Mouse (Mus musculus): ENCODE measurements around the gene Tsen15.
"Not testable (repeated sequence)": the region's sequence is repeated elsewhere in the genome, so short reads cannot be mapped to it uniquely, and the experiment has no call there.

Tsen15 gene

DNA sequence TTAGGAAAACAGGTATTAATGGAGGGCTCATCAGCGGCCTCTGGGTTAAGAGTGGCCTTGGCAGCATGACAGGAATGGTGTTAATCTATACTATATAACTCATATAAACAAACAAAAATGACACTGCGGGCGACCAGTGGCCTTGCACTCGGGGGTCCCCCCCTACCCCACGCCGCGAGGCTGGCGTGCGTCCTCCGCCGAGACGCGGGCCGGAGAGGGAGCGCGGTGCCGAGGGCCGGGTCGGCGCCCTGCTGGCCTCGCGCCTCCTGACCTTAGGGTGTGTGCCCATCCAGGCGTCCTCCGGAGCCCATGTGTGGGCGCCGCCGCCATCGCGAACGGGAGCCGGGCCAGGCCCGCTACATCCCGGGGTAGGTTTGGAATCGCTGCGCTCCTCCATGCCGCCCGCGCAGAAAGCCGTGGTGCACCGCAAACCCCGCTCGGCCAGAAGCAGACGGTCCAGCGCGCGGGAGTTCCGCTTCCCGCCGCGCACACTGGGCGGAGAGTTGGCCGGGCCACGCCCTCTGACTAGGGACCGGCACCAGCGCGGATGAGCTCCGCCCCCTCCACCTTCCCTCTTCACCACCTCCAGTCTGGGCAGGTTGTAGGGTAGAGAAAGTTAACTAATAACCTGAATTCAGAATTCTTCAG is at the start of gene Tsen15:
Gene Tsen15, minus strand, starts transcription at position 501 of the 648 bp plus-strand sequence.
- DNase-seq, result peak; percentile 95

DNA sequence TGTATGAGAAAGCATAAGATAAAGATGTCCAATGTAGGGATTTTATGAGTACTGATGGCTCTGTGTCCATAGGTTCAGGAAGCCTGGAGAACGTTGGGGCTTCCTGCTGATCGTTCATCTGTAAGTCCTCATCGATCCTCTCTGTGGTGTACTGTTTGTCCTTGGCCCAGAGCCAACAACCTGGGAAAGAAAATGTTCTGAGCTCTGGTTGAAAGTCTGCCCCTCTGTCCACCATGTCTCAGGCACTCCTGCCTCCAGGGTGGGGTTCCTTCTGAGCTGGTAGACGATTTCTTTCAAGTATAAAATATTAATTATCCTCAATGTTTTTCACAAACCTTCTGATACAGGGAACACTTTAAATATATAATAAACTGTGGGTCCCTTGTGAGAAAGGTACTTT is 47.7 kb upstream of the Tsen15 start:
- DNase-seq, result peak; percentile 37

DNA sequence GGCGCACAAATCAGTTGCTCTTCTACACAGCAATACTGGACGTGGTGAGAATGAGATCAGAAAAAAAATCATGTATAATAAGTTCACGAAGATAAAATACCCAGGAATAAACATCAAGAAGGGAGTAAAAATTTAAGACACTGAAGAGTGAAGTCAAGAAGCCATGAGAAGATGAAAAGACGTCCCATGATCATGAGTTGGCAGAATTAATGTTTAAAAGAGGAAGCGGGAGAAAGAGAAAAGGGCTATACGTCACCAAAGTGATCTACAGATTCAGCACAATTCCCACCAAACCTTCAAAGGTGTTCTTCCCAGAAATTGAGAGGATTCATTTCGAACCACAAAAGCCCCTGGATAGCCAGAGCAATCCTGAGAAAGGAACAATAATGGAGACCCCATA is 43.3 kb upstream of the Tsen15 start:
- DNase-seq, result no peak

DNA sequence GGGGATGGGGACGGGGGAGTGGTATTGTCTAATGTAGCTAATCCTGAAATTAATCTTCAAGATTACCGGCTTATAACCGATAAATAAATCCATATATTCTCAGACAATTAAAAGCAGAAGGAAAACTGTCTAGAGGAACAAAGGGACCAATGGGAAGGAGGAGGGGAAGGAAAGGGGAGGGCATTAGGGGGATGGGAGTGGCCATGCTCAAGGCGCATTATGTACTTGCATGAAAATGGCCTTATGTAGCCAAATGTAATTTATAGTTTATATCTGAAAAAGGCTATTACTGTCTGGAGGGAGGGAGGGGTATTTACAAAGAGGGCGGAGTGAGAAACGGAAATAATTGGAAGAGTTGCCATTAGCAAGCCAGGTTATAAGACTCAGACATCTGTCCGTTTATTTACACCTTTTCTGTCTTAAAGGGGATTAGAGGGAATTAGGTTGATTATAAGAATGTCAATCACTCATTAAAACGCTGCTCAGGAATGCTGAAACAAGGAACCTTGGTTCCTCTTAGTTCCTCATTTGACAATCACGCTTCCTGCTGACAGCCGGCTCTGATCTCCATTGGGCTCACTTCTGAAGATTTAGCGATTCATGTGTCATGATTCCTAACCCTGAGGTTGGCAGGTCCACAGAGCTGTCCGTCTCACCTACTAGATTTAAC is 41.6 kb upstream of the Tsen15 start:
- DNase-seq, result no peak

DNA sequence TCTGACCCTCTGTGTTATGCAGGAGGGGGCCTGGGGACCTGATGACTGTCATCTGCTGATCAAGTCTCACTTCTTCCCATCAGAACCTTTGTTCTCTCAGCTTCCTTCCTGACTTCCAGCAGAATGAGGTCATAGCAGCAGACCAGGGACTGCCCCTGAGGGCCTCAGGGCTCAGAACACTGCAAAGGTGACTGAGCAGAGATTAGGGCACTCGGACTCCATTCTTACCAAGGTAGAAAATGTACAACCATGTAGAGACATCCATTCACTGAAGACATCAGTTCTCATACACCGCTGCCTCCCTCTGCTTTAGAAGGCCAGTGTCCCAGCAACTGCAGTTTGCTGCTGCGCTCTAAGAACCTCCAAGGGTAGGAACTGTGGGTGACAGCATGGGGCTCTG is 36.6 kb upstream of the Tsen15 start:
- DNase-seq, result no peak

DNA sequence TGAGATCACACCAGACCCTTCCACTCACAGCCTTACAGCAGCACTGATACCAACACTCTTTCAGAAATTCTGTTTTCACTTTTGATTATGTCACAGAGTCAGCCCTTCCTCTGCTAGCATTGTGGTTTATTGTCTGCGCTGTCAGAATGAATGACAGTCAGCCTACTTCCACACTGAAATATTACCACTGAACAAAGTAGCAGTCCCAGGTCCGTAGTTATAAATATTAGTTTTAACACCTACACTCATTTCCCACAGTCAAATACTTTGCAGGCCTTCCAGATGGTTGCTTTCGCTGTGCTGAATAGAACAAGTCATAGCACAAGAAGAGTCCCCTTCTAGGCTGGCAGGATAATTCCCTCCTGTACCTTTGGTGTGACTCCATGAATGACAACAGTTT is 35.8 kb upstream of the Tsen15 start:
- DNase-seq, result no peak

DNA sequence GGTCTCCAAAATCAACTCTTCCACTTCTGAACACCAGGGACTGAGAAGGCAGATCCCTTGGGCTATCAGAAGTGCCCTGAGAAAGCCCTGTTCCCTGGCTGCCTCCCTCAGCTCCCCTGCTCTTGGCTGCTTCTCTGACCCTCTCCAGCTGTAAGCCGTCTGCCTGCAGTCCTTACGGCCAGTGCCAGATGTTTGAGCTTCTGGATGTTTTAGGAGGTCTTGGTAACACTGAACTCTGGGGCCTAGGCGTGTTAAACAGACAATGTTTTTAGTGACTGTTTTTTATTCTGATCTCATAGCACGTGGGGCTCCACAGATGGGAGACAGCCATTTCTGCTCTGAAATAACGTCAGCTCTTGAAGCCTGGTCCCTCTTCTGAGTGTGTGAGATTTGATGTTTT is 31.1 kb upstream of the Tsen15 start:
- peak; percentile 45 for DNase-seq

DNA sequence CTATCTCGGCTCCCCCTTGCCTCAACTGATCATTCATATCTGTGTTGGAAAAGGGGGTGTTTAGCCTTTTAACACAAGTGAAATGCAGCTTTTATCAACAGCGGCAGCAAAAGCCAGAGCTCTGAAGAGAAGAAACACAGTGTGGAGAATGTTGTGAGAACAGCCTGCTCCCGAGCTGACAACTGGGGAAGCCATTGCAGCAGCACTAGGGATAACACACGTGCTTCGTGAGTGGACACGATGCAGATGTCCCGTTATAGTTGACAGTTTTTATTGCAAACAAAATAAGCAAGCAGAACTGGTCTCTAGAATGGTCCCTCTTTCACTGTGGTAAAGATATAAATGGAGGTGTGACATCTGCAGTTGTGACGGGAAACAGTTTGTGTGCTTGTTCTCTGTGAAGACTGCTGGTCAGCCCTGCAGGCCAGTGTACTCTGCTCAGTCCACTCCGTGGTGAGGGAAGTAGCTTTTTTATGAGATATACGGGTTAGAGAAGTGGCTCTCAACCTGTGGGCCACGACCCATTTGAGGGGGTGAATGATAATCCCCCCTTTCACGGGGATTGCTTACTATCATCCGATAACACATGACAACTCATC is 29.9 kb upstream of the Tsen15 start:
- peak; percentile 46 for DNase-seq

DNA sequence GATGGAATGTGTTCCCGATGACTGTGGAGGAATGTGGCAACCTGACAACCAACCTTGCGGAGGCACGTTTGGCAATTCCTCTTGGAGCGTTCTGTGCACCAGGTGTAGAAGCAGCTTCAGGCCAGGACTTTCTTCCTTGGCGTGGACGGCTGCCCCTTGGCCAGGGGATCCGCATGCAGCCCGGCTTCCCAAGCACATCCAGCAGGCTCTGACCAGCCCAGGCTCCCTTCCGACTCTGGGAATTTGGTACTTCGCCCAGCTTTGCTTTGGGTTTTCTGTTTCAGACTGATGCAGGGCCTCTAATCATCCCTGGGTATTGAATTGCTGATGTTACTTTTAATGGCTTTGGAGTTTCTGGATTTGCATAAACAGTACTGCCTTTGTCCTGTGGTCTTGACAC is 28.0 kb upstream of the Tsen15 start:
- no peak for DNase-seq

DNA sequence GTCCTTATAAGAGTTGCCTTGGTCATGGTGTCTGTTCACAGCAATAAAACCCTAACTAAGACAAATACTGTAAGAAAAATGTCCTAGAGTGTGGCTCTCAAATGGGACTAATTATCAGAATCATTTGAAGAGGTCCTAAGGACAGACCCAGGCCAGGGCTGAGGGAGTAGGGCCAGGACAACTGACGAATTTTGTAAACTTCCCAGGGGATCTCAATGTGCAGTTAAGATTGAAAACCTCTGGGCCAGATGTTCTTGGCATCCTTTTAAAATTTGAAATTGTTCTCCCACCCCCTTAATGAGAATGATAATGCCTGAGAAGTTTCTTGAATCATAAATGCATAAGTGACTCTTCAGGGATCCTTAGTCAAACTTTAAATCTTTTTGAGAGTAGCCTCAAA is 27.5 kb upstream of the Tsen15 start:
- no peak for DNase-seq

DNA sequence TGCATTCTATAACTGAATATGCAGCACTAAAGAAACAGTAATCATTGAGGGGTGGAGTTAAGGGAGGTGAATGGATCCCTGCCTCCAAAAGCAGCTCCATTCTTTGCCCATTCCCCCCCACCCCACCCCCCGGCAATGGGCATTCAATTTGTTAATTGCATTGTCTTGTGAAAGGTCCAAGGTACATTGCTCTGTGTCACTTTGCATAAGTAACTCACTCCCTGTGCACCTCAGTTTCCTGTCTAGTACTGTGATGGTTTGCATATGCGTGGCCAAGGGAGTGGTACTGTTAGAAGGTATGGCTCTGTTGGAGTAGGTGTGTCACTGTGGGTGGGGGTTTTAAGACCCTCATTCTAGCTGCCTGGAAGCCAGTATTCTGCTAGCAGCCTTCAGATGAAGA is 26.6 kb upstream of the Tsen15 start:
- DNase-seq, result no peak

DNA sequence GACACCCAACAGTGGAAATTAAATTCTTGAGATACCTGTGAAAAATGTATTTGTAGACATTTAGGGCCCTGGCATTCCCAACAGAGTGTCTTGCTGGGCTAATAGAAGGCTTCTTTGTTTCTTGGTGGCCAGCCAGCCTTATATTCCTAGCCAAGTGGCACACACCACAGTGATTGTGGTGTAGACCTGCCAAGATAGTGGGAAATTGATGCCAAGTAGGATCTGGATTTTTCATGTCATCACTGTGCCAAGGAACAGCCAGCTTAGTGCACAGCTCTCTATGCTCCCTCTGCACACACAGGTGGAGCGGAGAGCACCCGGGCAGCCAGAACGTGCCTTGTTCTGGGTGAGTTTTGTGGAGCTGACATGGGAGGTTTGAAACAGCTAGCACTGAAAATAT is 24.2 kb upstream of the Tsen15 start:
- no peak for DNase-seq

DNA sequence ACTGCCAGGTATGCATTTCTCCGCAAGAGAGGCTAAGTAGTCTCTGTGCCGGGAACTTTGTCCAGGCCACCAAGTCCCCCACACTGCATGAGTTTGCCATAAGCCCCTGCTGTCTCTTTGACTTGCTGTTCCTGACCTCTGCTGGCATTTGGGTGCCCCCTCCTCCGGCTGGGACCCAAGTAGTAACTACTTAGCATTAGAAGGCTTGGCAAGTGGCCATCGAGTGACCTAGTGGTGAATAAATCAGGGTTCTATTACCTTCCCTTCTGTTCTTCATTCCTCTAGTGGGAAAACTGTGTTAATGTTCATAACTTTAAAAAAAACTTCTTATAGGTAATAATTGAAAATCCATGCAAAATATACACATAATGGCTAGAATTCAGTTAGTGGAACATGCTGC is 22.9 kb upstream of the Tsen15 start:
- no peak for DNase-seq

DNA sequence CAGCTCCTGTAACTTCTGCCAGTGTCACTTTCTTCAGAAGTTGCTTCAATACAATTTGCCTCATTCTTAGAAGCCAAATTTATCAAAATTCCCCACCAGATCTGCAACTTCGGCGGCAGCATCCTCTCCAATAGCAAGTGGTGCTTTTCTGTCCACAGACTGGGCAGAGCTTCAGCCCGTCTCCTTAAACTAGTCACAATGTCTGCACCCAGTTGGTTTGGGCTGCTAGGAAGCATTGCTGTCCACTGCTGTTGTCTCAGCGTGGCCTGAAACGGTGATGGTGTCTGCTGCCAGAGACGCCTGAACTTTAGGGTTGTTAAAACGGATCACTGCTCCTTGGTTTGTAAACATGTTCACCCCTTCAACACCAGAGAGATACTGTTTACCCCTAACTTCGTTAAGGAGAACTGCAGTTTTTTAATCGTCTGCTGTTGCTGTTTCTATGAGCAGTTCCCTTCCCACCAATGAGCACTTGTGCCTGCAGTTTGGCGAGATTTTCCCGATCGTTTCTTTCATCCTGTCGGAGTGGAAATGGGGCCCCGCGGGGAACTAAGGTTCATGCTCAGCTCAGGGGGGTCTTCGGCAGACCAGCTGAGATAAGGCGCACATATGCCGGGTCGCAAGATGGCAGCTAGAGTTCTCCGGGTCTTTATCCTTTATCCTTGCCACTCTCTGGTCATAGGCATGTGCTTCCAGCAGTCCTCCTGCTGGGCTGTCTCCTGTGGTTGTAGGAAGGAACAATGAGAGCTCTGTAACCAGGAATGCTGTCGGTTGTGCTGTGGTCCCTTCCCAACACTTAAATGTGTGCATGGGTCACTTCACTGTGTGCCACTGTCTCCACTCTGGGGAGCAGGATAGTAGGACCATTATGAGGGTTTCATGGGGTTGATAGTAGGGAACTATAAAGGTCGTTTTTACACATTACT is 20.8 kb upstream of the Tsen15 start:
- DNase-seq, result no peak

DNA sequence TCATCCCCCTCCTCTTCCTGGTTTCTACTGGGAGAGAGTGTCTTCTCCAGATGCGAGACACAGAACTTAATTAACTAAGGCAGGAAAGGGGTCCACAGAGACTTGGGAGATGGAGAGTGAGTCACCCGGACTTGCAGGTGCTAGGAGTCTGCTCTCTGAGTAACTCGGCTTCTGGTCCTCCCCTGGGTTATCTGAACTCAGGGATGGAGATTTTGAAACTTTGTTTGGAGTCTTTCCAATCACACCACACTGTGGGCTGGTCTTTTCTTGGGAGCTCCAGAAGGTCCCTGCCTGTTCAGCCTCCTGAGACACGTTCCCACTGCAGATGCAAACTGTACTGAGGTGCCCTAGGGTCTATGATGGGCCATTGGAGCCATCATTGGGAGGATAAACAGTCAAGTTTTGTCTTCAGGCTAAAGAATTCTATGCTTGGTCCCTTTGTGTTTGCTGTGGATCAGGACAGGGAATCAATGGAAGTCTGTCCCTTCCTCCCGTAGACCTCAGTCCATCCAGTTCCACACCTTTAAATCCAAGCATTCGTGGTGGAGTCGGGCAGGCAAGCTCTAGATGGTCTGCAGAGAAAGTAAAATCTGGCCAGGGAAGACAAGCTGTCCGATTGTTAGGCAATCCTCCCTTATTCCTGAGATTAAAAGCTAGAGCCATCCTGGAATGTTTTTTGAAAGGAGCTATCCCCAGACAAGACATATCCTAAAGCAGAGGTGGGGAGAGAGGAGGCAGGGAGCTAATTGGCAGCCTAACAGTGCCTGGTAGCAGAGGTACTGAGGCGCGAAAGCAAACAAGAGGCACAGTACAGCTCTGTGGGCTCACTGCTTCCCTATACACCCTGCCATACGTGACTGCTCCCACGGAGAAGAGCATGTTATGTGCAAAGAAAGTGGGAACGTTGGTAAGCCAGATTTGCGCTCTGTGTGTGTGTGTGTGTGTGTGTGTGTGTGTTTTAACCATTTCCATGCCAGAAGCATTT is 14.4 kb upstream of the Tsen15 start:
- no peak for DNase-seq

DNA sequence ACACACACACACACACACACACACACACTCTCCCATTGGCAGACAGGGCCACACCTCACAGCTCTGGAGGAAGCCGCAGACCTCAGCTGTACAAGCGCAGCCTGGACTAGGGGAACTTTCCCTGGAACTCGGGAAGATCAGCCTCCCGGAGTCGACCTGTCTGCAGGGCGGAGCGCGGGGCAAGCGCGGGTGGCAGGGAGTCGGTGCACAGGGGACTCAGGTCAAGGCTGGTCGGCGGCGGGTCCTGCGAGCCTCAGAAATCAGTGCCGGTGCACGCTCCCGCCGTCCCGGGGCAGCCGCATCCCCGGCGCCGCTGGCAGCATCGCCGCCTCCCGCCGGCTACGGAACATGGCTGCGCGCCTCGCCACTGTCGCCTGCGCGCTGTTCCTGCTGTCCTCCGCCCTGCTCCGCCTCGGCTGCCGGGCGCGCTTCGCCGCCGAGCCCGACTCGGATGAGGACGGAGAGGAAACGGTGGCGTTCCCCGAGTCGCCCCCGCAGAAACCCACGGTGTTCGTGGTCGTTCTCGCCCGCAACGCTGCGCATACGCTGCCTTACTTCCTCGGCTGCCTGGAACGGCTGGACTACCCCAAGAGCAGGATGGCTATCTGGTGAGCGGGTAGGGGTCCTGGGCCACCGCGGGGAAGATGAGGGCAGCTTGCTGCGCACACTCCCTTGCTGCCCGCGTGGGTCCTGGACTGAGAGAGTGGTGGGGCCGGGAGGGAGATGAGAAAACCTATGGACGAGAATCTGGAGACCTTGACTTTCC is 13.5 kb upstream of the Tsen15 start, which contains the start of gene Colgalt2:
Gene Colgalt2, plus strand, starts transcription at position 41 of the 766 bp plus-strand sequence.
- DNase-seq, result peak; percentile 74

DNA sequence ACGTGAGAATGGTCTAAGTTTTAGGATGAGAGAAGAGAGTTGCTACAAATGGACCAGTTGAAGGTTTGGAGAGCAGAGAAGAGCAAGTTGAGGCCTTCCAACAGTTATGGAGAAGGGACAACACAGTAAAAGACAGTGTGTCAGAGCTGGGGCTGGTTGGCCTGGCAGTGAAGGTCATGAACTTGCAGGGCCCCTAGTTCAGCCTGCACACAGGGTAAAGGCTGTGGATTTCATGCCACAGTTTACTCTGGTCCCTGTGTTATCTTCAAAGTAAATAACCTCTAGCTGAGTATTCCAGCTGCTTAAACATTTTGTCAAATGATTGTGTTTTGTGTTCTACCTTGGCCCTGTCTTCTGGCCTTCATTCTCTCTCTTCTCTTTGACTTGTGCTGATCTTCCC is 12.2 kb upstream of the Tsen15 start:
- no peak for DNase-seq

DNA sequence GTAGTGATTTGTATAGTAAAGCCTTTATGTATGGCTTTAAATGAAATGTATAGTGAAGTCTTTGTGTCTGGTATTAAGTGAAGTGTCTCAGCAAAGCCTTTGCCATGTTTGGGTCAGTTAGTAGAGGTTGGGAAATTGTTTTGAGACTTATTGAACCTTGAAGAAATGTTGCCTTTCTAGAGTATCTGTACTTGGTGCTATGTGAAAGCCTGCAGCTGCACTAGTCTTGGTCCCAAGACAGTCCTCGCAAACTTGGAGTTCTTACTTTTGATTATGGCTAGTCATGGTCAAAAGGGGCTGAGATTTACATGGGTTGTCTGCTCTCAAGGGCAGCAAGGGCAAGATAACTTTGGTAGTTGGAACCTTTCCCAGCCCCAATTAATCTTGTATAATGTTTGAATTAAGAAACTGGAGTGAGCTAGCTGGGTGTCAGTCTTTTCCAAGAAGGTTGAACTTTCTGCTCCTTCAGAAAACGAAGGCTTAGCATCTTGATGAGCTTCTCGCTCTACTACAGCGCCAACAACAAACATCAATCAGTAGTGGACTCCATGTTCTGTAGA is 8.5 kb upstream of the Tsen15 start:
- peak; percentile 43 for DNase-seq

DNA sequence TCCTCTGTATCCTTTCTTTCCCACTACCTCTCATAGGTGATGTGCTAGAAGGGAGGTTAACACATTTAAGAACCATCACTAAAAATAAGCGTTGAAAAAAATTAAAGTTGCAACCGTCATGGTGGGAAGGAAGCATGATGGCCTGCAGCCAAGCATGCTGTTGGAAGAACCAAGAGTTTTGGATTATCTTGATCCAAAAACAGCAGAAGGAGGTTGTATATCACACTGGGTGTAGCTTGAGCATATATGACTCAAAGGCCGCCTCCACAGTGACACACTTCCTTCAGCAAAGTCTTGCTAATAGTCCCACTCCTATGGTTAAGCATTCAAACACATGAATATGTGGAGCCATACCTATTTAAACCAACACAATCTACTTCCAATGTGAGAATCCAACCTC is 7.6 kb upstream of the Tsen15 start:
- DNase-seq, result no peak

DNA sequence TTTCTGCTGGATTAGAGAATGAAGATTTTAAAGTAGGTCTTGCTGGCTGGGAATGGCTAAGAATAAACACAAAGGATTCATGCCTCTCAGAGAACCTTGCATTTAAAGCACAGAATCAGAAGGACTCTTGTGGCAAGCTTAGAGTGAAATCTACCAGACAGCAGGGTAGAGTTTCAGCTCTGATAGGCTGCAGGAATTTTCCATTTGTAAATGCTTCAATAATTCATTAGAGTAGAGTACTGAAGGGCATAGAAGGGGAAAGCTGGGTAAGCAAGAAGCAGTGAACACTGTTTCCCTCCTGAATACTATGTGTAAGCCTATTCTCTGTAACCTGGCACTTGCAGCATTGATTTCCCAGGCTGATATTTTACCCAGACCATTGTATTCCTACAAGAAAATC is 2.8 kb upstream of the Tsen15 start:
- DNase-seq, result peak; percentile 23

DNA sequence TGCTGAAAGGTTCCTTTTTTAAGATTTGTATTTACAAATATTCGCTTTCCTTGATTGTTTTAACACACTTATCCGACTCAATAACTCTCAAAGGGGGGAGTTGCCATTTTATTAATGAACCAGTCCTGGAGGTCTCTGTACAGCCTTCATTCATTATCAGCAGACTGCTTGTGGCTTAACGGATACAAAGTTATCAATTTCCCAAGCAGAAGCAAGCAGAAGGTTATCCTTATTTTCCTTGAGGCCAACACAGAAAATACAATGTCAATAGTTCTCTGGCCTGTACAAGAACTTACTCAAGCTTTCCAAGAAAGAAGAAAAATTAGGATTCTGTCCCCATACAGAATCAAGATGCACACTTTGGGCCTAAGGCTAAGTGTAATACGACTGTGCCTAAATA is 795 bp downstream of the Tsen15 start:
- not testable (repeated sequence) for DNase-seq
